Mouse (Mus musculus) heart, embryonic 15.5 days (tissue): ENCODE measurements around the gene Slc29a1. TPM values are rescaled to one million over a fixed set of nuclear protein-coding genes. Genes with fewer than 3 reads are reported as not detected.

ENCODE experiments used
- ATAC-seq: fragments of 200-750 bp; cut with Nextera tagmentation; replicated peaks from 2 replicates; pipeline ENCODE4 v1.8.0; 2017; ENCODE audit warnings: low read depth, moderate TSS enrichment; ENCODE audit not compliant: insufficient number of reproducible peaks, insufficient read depth, low FRiP score
- H3K27ac ChIP-seq: fragments of 300-500 bp; sonication (generic); 2 replicates; pipeline ENCODE4 v1.5.1; 2015; ENCODE audit warnings: mild to moderate bottlenecking, inconsistent platforms
- H3K27me3 ChIP-seq: fragments of 300-500 bp; sonication (generic); 2 replicates; pipeline ENCODE4 v1.6.1; 2015; ENCODE audit warnings: inconsistent platforms
- H3K36me3 ChIP-seq: fragments of 300-500 bp; sonication (generic); 2 replicates; pipeline ENCODE4 v1.6.1; 2015; ENCODE audit warnings: mild to moderate bottlenecking, inconsistent platforms
- H3K4me1 ChIP-seq: fragments of 300-500 bp; sonication (generic); replicated peaks from 2 replicates; pipeline ENCODE4 v1.6.1; 2015; ENCODE audit warnings: inconsistent platforms
- H3K4me2 ChIP-seq: fragments of 300-500 bp; sonication (generic); 2 replicates; pipeline ENCODE4 v1.6.1; 2015; ENCODE audit warnings: inconsistent platforms, mild to moderate bottlenecking, moderate library complexity
- H3K4me3 ChIP-seq: fragments of 300-500 bp; sonication (generic); 2 replicates; pipeline ENCODE4 v1.5.1; 2015; ENCODE audit warnings: mild to moderate bottlenecking, inconsistent platforms
- H3K9ac ChIP-seq: fragments of 300-500 bp; sonication (generic); 2 replicates; pipeline ENCODE4 v1.6.1; 2015; ENCODE audit warnings: mild to moderate bottlenecking, inconsistent platforms
- H3K9me3 ChIP-seq: fragments of 300-500 bp; sonication (generic); replicated peaks from 2 replicates; pipeline ENCODE4 v1.6.1; 2016; ENCODE audit warnings: inconsistent platforms
- WGBS: fragments of 180-500 bp; shearing (Covaris S2); methylation state at CpG from one replicate; pipeline ENCODE4 v1.1.7; 2015; ENCODE audit warnings: mixed read lengths; 5-methylcytosine and 5-hydroxymethylcytosine counted together
- polyA plus RNA-seq: library from polyadenylated mRNA; unstranded; fragments of >200 nt; fragmentation: Nextera tagmentation; extraction: Ambion mirVana; gene quantifications from 2 replicates; pipeline ENCODE4 v1.2.1, GENCODE M21; 2015

Slc29a1 gene
- polyA plus RNA-seq, 1 experiment from 2014 or later = 90.9 TPM

DNA sequence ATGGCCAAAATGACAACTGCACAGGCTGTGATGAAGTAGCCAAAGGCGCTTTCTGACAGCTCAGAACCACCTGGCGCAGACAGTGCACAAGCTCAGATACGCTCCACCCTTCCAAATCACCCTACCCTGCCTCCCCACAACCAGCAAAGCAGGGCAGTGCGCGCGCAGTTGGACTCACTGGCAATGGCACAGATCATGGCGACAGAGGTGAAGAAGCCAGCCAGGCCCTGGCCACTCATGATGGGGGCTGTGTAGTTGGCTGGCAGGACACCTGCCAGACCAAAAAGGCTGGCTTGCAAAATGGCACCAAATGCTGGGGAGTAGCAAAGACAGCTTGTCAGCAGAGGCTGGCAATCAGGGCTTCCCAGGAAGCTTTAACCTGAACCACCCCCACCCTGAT lies 10.2 kb downstream of the Slc29a1 start:
- Histone ChIP-seq H3K9me3 (0 out of 2 replicates have a peak, but pooled peaks cover 6% of the 10 kb centered on the region), H3K9ac (no peak overlapping the region), H3K27ac (no peak overlapping the region), H3K4me3 (no peak overlapping the region), H3K4me2 (no peak overlapping the region), H3K36me3 (peaks cover 33% of the 10 kb centered on the region), H3K27me3 (no peaks in the 10 kb centered on the region; the same call in 1 of the 2 replicates), H3K4me1 (peaks cover 56% of the 10 kb centered on the region)
- no peak for ATAC-seq
- WGBS = 97% methylated on average over 7 of the region's 7 CpGs

DNA sequence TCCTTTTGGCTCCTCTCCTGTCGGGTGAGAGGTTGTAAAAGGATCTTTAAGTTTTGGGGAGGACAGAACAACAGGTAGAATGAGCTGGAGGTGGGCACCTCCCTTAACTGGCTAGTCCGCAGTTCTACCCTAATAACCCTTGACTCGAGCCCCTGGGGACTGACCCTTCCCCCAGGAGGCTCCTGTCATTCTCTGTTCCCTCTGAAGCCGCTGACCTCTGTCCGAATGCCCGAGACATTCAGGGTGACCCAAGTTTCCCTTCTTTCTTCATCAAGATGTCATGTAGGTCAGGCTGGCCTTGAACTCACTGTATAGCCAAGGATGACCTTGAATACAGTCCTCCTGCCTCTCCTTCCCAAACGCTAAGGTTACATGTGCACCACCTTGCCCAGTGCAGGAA lies 11.0 kb downstream of the Slc29a1 start:
- Histone ChIP-seq H3K27ac (no peak overlapping the region), H3K4me1 (peaks cover 54% of the 10 kb centered on the region), H3K9ac (no peak overlapping the region), H3K9me3 (0 out of 2 replicates have a peak, but pooled peaks cover 6% of the 10 kb centered on the region), H3K4me2 (no peak overlapping the region), H3K27me3 (no peaks in the 10 kb centered on the region), H3K36me3 (peaks cover 33% of the 10 kb centered on the region), H3K4me3 (no peak overlapping the region)
- ATAC-seq = no peak
- 84% methylated on average over 7 of the region's 7 CpGs for WGBS

DNA sequence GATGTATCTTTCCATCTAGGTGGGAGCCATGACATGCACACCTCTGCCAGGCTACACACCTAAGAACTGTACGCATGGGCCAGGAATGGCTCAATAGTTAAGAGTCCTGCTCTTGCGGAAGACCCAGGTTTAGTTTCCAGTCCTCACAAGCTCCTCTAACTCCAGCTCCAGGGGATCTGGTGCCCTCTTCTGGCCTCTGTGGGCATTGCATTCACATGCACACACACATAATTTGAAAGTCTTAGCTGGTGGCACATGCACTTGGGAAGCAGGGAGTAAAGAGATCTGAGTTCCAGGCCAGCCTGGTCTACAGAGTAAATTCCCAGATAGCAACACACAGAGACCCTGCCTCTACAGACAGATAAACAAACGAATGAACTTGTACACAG lies 13.0 kb downstream of the Slc29a1 start:
- H3K4me1 ChIP-seq = peaks cover 44% of the 10 kb centered on the region
- peaks cover 33% of the 10 kb centered on the region for H3K36me3 ChIP-seq
- no peak for ATAC-seq
- 0 out of 2 replicates have a peak, but pooled peaks cover 6% of the 10 kb centered on the region for H3K9me3 ChIP-seq
- WGBS = 98% methylated on average over 3 of the region's 3 CpGs
- H3K9ac ChIP-seq = no peak overlapping the region
- no peak overlapping the region for H3K4me3 ChIP-seq
- H3K4me2 ChIP-seq = no peak overlapping the region
- no peaks in the 10 kb centered on the region for H3K27me3 ChIP-seq
- H3K27ac ChIP-seq = no peak overlapping the region

- no peaks in the 10 kb centered on the region for H3K27me3 ChIP-seq
- peaks cover 33% of the 10 kb centered on the region for H3K36me3 ChIP-seq
- 0 out of 2 replicates have a peak overlapping the region, but pooled peaks have one; percentile 3 for H3K9ac ChIP-seq
- ATAC-seq = no peak
- H3K4me3 ChIP-seq = no peak overlapping the region
- no peak overlapping the region; the same call in 1 of the 2 replicates for H3K4me2 ChIP-seq
- WGBS = 65% methylated on average over 23 of the region's 23 CpGs
- peak overlapping the region; percentile 91 for H3K27ac ChIP-seq
- H3K4me1 ChIP-seq = peaks cover 42% of the 10 kb centered on the region
- 0 out of 2 replicates have a peak, but pooled peaks cover 6% of the 10 kb centered on the region for H3K9me3 ChIP-seq
Observed at GRCm38 (mm10) chr17:45585725-45586448, 13.5 kb downstream of the Slc29a1 start.

DNA sequence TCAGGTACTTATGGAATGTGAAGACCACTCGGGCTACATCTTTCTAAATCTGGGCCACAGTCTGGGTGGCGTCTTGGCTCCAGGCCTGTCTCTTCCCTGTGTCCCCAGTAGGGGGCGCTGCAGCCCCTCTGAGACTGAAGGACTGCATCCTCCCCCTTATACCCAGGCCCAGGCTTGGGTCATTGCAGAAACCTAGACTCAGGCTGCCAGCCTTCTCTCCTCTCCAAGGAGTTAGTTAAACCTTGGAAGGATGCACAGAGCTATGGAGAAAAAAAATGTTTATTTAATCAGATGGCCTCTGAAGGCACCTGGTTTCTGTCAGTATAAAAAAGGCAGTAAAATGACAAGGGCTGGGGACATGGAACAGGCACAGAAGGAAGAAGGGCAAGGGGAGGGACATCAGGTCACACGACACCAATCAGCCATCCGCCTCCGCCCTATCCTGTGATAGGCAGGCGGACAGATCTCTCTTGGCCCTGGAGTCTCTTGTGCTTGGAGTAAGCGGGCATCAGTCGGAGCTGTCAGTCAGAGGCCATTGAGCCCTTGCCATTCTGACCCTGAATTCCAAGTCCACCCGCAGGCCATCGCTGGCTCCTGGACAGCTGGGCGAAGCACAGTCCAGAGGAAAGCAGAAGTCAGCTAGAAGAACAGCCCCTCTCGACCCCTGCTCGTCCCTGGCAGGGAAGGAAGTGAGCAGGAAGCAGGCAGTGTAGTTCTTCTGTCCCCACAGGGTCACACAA lies 14.3 kb downstream of the Slc29a1 start:
- H3K4me3 ChIP-seq = no peak overlapping the region
- peak overlapping the region; percentile 91 for H3K27ac ChIP-seq
- peak overlapping the region; percentile 37 for H3K4me2 ChIP-seq
- 0 out of 2 replicates have a peak, but pooled peaks cover 6% of the 10 kb centered on the region for H3K9me3 ChIP-seq
- peaks cover 33% of the 10 kb centered on the region for H3K36me3 ChIP-seq
- H3K4me1 ChIP-seq = peaks cover 46% of the 10 kb centered on the region
- ATAC-seq = peak; percentile 85
- 18% methylated on average over 14 of the region's 14 CpGs for WGBS
- no peaks in the 10 kb centered on the region for H3K27me3 ChIP-seq
- 0 out of 2 replicates have a peak overlapping the region, but pooled peaks have one; percentile 3 for H3K9ac ChIP-seq

DNA sequence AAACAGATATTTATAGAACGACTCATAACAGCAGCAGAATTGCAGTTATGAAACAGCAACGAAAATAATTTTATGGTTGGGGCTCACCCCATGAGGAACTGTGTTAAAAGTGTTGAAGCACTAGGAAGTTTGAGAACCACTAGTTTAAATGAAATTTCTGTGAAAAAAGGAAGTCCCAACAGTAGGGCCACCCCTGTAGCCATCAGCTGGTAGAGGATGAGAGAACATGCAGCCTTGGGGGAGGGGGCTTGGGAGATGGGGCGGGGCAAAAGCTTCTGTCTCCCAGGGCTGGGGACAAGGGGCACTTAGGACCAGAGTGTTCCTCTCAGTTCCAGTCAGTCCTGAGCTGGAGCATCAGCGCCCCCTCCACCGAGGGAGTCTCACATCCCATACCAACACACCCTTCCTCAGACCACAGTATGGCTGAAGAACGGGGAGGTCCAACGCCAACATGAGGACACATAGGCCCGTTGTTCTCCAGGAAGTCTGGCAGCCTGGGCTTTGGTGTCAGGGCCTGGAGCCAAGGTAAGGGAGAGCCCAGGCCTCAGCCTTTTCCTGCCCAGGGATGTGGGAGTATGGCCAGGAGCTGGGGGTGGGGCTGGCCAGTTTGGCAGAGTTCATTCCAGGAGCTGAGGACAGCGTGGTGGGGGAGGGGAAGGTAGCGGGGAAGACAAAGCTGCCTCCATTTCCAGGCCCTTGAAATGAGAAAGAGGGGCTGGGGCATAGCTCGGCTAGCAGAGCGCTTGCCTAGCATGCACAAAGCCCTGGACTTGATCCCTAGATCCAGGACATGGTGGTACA lies 15.1 kb downstream of the Slc29a1 start:
- Histone ChIP-seq H3K9ac (no peak overlapping the region), H3K4me2 (peak overlapping the region; percentile 37), H3K4me3 (no peak overlapping the region), H3K36me3 (peaks cover 25% of the 10 kb centered on the region), H3K9me3 (0 out of 2 replicates have a peak, but pooled peaks cover 6% of the 10 kb centered on the region), H3K4me1 (peaks cover 46% of the 10 kb centered on the region), H3K27me3 (no peaks in the 10 kb centered on the region), H3K27ac (peak overlapping the region; percentile 91)
- ATAC-seq = peak; percentile 65
- 29% methylated on average over 12 of the region's 12 CpGs for WGBS

- H3K4me1 ChIP-seq = peaks cover 57% of the 10 kb centered on the region
- H3K27me3 ChIP-seq = no peaks in the 10 kb centered on the region
Observed at GRCm38 (mm10) chr17:45582715-45583355, 16.6 kb downstream of the Slc29a1 start.

GRCm38 (mm10) chr17:45582188-45582587 lies 17.2 kb downstream of the Slc29a1 start:
- no peak overlapping the region for H3K4me3 ChIP-seq
- no peak overlapping the region for H3K4me2 ChIP-seq
- H3K9me3 ChIP-seq = 0 out of 2 replicates have a peak, but pooled peaks cover 6% of the 10 kb centered on the region
- no peak overlapping the region for H3K9ac ChIP-seq
- peaks cover 57% of the 10 kb centered on the region for H3K4me1 ChIP-seq
- H3K27ac ChIP-seq = no peak overlapping the region
- H3K27me3 ChIP-seq = no peaks in the 10 kb centered on the region
- WGBS = 73% methylated on average over 6 of the region's 6 CpGs
- peaks cover 8% of the 10 kb centered on the region for H3K36me3 ChIP-seq
- no peak for ATAC-seq

More at GRCm38 (mm10) chr17:45582715-45583355, 16.6 kb downstream of the Slc29a1 start:
- no peak overlapping the region for H3K9ac ChIP-seq
- H3K4me2 ChIP-seq = no peak overlapping the region
- no peak overlapping the region for H3K27ac ChIP-seq
- no peak for ATAC-seq
- H3K4me3 ChIP-seq = no peak overlapping the region
- WGBS = 64% methylated on average over 6 of the region's 6 CpGs
- peaks cover 14% of the 10 kb centered on the region for H3K36me3 ChIP-seq
- 0 out of 2 replicates have a peak, but pooled peaks cover 6% of the 10 kb centered on the region for H3K9me3 ChIP-seq

- Histone ChIP-seq H3K4me2 (no peak overlapping the region), H3K36me3 (peaks cover 2% of the 10 kb centered on the region), H3K9me3 (0 out of 2 replicates have a peak, but pooled peaks cover 2% of the 10 kb centered on the region), H3K4me1 (peaks cover 57% of the 10 kb centered on the region), H3K27me3 (no peaks in the 10 kb centered on the region), H3K9ac (no peak overlapping the region), H3K27ac (peak overlapping the region; percentile 59), H3K4me3 (no peak overlapping the region)
- WGBS = 9% methylated on average over 2 of the region's 2 CpGs
- no peak for ATAC-seq
Observed at GRCm38 (mm10) chr17:45581567-45581983, 17.8 kb downstream of the Slc29a1 start.

- WGBS = 42% methylated on average over 12 of the region's 12 CpGs
- Histone ChIP-seq H3K4me3 (no peak overlapping the region), H3K4me1 (peaks cover 53% of the 10 kb centered on the region), H3K27ac (peak overlapping the region; percentile 59), H3K4me2 (no peak overlapping the region), H3K9ac (no peak overlapping the region), H3K36me3 (no peaks in the 10 kb centered on the region), H3K27me3 (no peaks in the 10 kb centered on the region), H3K9me3 (no peaks in the 10 kb centered on the region)
- no peak for ATAC-seq
Observed at GRCm38 (mm10) chr17:45580958-45581477, 18.4 kb downstream of the Slc29a1 start.
